In the genomic region with DNA sequence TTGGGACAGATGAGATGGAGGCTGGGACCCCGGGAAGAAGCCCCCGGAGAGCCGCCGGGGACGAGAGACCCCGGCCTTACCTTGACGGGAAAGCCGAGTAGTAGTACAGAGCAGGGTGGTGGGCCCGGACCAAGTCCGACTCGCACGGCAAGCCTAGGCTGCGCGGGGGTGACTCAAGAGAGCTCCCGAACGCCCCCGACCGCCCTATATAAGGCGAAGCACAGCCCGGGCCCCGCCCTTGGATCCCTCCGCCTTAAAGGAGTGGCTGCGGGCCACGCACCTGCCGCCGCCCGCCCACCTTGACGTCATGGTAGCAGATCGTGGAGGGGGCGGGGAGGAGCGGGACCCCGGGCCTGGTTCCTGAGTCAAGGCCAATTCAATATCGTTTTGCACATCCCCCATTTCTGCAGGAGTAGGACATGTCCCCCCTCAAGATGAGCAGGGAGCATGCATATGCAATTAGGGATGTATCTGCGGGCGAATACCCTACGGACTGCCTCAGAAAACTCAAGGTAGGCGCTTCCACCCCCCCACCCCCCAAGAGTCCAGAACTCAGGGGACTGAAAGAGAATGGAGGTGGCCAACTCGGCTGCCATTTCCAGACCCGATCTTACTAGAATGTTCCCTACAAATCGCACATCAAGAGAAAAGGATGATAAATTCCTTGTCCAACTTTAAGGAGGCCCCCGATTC, we compare ENCODE assay signal across 8 mouse cellular contexts. TPM values are rescaled to one million over a fixed set of nuclear protein-coding genes. Genes with fewer than 3 reads are reported as not detected.
DNase-seq lines count a peak whose midpoint lies in the region; ATAC-seq lines count a peak whose summit lies in the region.

TSS of gene Hsp90ab1 (minus strand) at position 185 of the 693 bp plus-strand sequence.

- peak within 1 kb of the TSS; percentile 83 for H3K4me2 ChIP-seq in hindbrain, embryonic 15.5 days

- H3K4me1 ChIP-seq in hindbrain, embryonic 15.5 days (replicated peaks): peaks cover 44% of the 10 kb centered on the region

- peak; percentile 89 for ATAC-seq in hindbrain, embryonic 15.5 days (ENCODE audit: low FRiP score, low read depth)

- no peaks in the 10 kb centered on the region for H3K9me3 ChIP-seq in hindbrain, embryonic 15.5 days

- H3K9ac ChIP-seq in hindbrain, embryonic 15.5 days: peak within 1 kb of the TSS; percentile 100

- no peaks in the 10 kb centered on the region for H3K27me3 ChIP-seq in hindbrain, embryonic 15.5 days

- peak within 1 kb of the TSS; percentile 99 for H3K27ac ChIP-seq in hindbrain, embryonic 15.5 days (replicated peaks)

- H3K4me3 ChIP-seq in hindbrain, embryonic 15.5 days: peak within 1 kb of the TSS; percentile 99

- under 1% methylated on average over 41 of the region's 41 CpGs for WGBS in hindbrain, embryonic 15.5 days

- peak; percentile 98 for DNase-seq in R1 (ENCODE audit: low read depth, low spot score)
- DNase-seq in cerebellum, postnatal 25 days: peak; percentile 99
- peak; percentile 99 for DNase-seq in frontal cortex, postnatal 36 days (ENCODE audit: low spot score in 2 of 2)
- DNase-seq in left cerebral cortex, adult 11 months (ENCODE audit: low spot score): peak; percentile 97
- peak; percentile 99 for DNase-seq in lung, postnatal 4 days
- peak; percentile 94 for DNase-seq in retina, postnatal 7 days (ENCODE audit: low read depth, low spot score)
- DNase-seq in urinary bladder, adult 2 months (ENCODE audit: low spot score): peak; percentile 100

- peaks cover 35% of the 10 kb centered on the region for H3K36me3 ChIP-seq in hindbrain, embryonic 15.5 days

RNA-seq across cellular contexts. Expression of gene Hsp90ab1, which starts in this region (rescaled TPM):
- polyA plus RNA-seq in hindbrain, embryonic 15.5 days (2015; fragmentation: Nextera tagmentation; extraction: Ambion mirVana): 1,555 and 1,567 TPM in 2 replicates
- polyA plus RNA-seq in urinary bladder, adult 2 months (2012; rRNA removed): 635 and 857 TPM in 2 replicates

Comparison
In these comparisons a context has a peak if more than half of its experiments do, and no peak if none do; other contexts are left out.
1. Peak in every context shown above with its lines: DNase-seq, ATAC-seq, H3K4me3 ChIP-seq and H3K27ac ChIP-seq.